Mouse (Mus musculus) ES-Bruce4 (cell line): Measurements from ENCODE around the gene Mpig6b.

Experiments used
- CTCF ChIP-seq: IDR thresholded peaks from one replicate; pipeline ENCODE4 v1.8.1; 2011; ENCODE audit warnings: low read depth, low read length
- EP300 ChIP-seq: IDR thresholded peaks from 2 replicates; pipeline ENCODE4 v1.6.1; 2011; ENCODE audit warnings: low read depth, low read length; ENCODE audit not compliant: insufficient read depth
- POLR2A ChIP-seq: IDR thresholded peaks from one replicate; pipeline ENCODE4 v1.8.1; 2011; ENCODE audit warnings: low read length; ENCODE audit not compliant: insufficient read depth

DNA sequence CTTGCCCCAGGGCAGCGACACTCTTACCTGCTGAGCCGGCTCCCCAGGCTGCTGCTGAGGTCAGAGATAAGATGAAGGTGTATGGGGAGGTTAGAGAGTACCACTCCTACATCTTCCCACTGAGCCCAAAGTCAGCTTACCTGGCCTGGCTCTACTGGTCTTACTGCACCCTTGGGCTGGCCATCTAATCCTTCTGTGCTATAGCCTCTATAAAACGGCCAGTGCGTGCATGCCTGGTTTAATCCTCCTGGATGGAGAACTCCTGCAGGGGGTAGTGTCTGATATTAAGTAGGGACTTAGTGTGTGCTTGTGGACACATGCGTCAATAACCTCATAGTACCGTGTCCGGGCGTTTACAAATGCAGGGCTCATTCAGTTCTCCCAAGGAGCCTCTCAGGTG is 45.4 kb downstream of the Mpig6b start:
- no peak for TF ChIP-seq POLR2A
- no peak for TF ChIP-seq EP300
- TF ChIP-seq CTCF = no peak
